Mouse (Mus musculus) ES-Bruce4 (cell line): Measurements from ENCODE around the gene Cst6.

ENCODE experiments used
- CTCF ChIP-seq: IDR thresholded peaks from one replicate; pipeline ENCODE4 v1.8.1; 2011; ENCODE audit warnings: low read depth, low read length
- EP300 ChIP-seq: IDR thresholded peaks from 2 replicates; pipeline ENCODE4 v1.6.1; 2011; ENCODE audit warnings: low read depth, low read length; ENCODE audit not compliant: insufficient read depth
- POLR2A ChIP-seq: IDR thresholded peaks from one replicate; pipeline ENCODE4 v1.8.1; 2011; ENCODE audit warnings: low read length; ENCODE audit not compliant: insufficient read depth

DNA sequence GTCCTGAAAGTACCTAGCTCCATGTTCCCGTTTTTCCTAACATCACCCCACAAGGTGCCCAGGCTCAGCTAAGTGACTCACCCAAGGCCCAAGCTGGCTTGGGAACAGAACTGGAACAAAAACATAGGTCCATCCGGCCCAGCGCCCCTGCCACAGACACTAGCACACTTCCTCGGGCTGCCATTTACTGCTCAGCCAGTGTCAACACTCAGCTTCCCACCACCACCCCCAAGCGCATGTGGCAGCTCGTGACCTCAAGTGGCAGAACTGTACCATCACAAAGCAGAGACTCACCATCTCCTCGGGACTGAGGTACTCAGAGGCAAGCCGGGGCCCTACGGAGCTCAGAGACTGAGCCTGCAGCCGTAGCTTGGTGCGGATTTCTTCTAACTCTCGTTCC lies 34.0 kb upstream of the Cst6 start:
- TF ChIP-seq POLR2A: no peak
- TF ChIP-seq CTCF: no peak
- no peak for TF ChIP-seq EP300
